Mouse (Mus musculus) small intestine, adult 2 months (tissue): ENCODE measurements around the gene Sap30bp. TPM values are rescaled to one million over a fixed set of nuclear protein-coding genes. Genes with fewer than 3 reads are reported as not detected.

Experiments
- H3K27ac ChIP-seq: fragments of 200-500 bp; 2 replicates; pipeline ENCODE4 v1.5.1; 2012; ENCODE audit warnings: low read depth, low read length, control low read depth, inconsistent platforms; ENCODE audit not compliant: insufficient read depth
- H3K27me3 ChIP-seq: fragments of 200-500 bp; 2 replicates; pipeline ENCODE4 v1.6.1; 2012; ENCODE audit warnings: mild to moderate bottlenecking, moderate library complexity, low read length, inconsistent platforms; ENCODE audit not compliant: control insufficient read depth, insufficient read depth
- H3K36me3 ChIP-seq: fragments of 200-500 bp; 2 replicates; pipeline ENCODE4 v1.6.1; 2012; ENCODE audit warnings: mild to moderate bottlenecking, low read length, control low read depth, inconsistent platforms; ENCODE audit not compliant: control insufficient read depth, insufficient read depth
- H3K4me1 ChIP-seq: fragments of 200-500 bp; 2 replicates; pipeline ENCODE4 v1.6.1; 2012; ENCODE audit warnings: low read length, inconsistent platforms, mixed read lengths; ENCODE audit not compliant: control insufficient read depth, insufficient read depth, insufficient read length
- H3K4me3 ChIP-seq: fragments of 200-500 bp; 2 replicates; pipeline ENCODE4 v1.5.1; 2012; ENCODE audit warnings: low read depth, mild to moderate bottlenecking, control low read depth, inconsistent platforms, low read length, moderate library complexity
- CTCF ChIP-seq: fragments of 200-500 bp; IDR thresholded peaks from 2 replicates; pipeline ENCODE4 v1.5.1; 2012; ENCODE audit warnings: low read depth, mild to moderate bottlenecking, control low read depth, inconsistent platforms, low read length, moderate library complexity, mixed read lengths; ENCODE audit not compliant: insufficient replicate concordance, insufficient read length; ENCODE audit errors: extremely low read depth
- POLR2A ChIP-seq: fragments of 200-500 bp; IDR thresholded peaks from 2 replicates; pipeline ENCODE4 v1.6.1; 2012; ENCODE audit warnings: low read depth, mild to moderate bottlenecking, control low read depth, inconsistent platforms, low read length, moderate library complexity
- WGBS: fragments of 180-500 bp; shearing (Covaris S2); methylation state at CpG from one replicate; pipeline ENCODE4 v1.1.7; 2018; 5-methylcytosine and 5-hydroxymethylcytosine counted together
- polyA plus RNA-seq: library from polyadenylated mRNA; depleted of rRNA; stranded (reverse); fragments of >200 nt; gene quantifications from 2 replicates; pipeline ENCODE4 v1.2.3, GENCODE M21; 2012

Sap30bp gene
- polyA plus RNA-seq, 1 experiment: 27.1 TPM

GRCm38 (mm10) chr11:115906116-115906515 is 27.0 kb upstream of the Sap30bp start:
- 80% methylated on average over 3 of the region's 3 CpGs for WGBS
- Histone ChIP-seq H3K27me3 (no peaks in the 10 kb centered on the region), H3K4me3 (no peak overlapping the region), H3K4me1 (peaks cover 32% of the 10 kb centered on the region), H3K27ac (no peak overlapping the region), H3K36me3 (peaks cover 2% of the 10 kb centered on the region; the same call in 1 of the 2 replicates)
- TF ChIP-seq CTCF (no peak), POLR2A (no peak)

- TF ChIP-seq POLR2A: no peak
- no peak for TF ChIP-seq CTCF
- no peaks in the 10 kb centered on the region for H3K27me3 ChIP-seq
- H3K4me3 ChIP-seq: no peak overlapping the region
- peaks cover 34% of the 10 kb centered on the region for H3K4me1 ChIP-seq
- H3K27ac ChIP-seq: no peak overlapping the region
- peaks cover 2% of the 10 kb centered on the region; the same call in 1 of the 2 replicates for H3K36me3 ChIP-seq
- 56% methylated on average over 5 of the region's 5 CpGs for WGBS
These were observed 26.6 kb upstream of the Sap30bp start for GRCm38 (mm10) chr11:115906521-115906920.

- no peak for TF ChIP-seq POLR2A
- TF ChIP-seq CTCF: no peak
- WGBS: 21% methylated on average over 5 of the region's 5 CpGs
- Histone ChIP-seq H3K36me3 (peaks cover 26% of the 10 kb centered on the region), H3K27ac (peak overlapping the region; percentile 100), H3K27me3 (no peaks in the 10 kb centered on the region), H3K4me3 (peak overlapping the region; percentile 32), H3K4me1 (peaks cover 25% of the 10 kb centered on the region; the same call in 1 of the 2 replicates)
These were observed 21.9 kb upstream of the Sap30bp start for GRCm38 (mm10) chr11:115911134-115911561.

GRCm38 (mm10) chr11:115911632-115912376 is 21.3 kb upstream of the Sap30bp start, which contains the start of gene Smim6:
Gene Smim6, plus strand, starts transcription at chr11:115912017.
- TF ChIP-seq CTCF (no peak), POLR2A (0 out of 2 replicates have a peak, but pooled peaks have one; percentile 24)
- WGBS: 18% methylated on average over 11 of the region's 11 CpGs

DNA sequence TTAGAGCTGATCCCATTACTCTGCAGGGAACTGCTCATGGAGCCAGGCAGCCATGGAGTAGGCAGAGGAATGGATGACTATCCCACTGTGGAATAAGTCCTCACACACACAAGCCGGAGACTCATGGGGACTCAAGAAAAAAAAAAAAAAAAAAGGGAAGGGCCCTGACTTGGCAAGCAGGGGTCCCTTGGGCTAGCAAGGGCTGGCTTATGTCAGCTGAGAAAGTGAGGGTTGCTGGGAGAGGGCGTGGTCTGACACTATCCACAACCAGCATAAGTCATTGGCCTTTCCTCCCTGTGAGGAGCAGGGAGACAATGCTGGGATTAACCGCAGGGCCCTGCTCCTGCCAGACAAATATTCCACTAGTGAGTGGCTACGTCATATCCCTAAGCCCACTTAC is 16.5 kb upstream of the Sap30bp start:
- Histone ChIP-seq H3K27me3 (no peaks in the 10 kb centered on the region), H3K27ac (no peak overlapping the region), H3K4me1 (peaks cover 16% of the 10 kb centered on the region; the same call in 1 of the 2 replicates), H3K36me3 (peaks cover 34% of the 10 kb centered on the region), H3K4me3 (no peak overlapping the region)
- WGBS: 93% methylated on average over 4 of the region's 4 CpGs
- TF ChIP-seq POLR2A: no peak
- TF ChIP-seq CTCF: no peak

More at GRCm38 (mm10) chr11:115911632-115912376, 21.3 kb upstream of the Sap30bp start, which contains the start of gene Smim6:
- no peaks in the 10 kb centered on the region for H3K27me3 ChIP-seq
- peaks cover 27% of the 10 kb centered on the region for H3K36me3 ChIP-seq
- H3K27ac ChIP-seq: peak within 1 kb of the TSS; percentile 100
- H3K4me1 ChIP-seq: peaks cover 24% of the 10 kb centered on the region; the same call in 1 of the 2 replicates
- H3K4me3 ChIP-seq: peak within 1 kb of the TSS; percentile 47

DNA sequence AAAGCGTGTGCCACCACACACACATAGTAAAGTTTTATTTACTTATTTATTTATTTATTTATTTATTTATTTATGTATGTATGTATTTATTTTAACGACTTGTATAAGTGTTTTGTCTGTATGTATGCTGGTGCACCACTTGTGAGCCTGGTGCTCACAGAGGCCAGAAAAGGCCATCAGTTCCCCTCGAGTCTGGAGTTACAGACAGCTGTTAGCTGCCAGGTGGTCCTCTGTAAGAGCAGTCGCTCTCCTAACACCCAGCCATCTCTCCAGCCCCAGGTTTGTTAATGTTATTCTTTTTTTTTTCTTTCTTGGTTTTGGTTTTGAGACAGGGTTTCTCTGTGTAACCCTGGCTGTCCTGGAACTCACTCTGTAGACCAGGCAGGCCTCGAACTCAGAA is 14.4 kb upstream of the Sap30bp start:
- H3K27me3 ChIP-seq: no peaks in the 10 kb centered on the region
- no peak overlapping the region for H3K27ac ChIP-seq
- H3K4me3 ChIP-seq: no peak overlapping the region
- peaks cover 42% of the 10 kb centered on the region for H3K36me3 ChIP-seq
- peaks cover 3% of the 10 kb centered on the region; the same call in 1 of the 2 replicates for H3K4me1 ChIP-seq
- TF ChIP-seq POLR2A: no peak
- TF ChIP-seq CTCF: no peak
- WGBS: 85% methylated on average over 5 of the region's 5 CpGs

DNA sequence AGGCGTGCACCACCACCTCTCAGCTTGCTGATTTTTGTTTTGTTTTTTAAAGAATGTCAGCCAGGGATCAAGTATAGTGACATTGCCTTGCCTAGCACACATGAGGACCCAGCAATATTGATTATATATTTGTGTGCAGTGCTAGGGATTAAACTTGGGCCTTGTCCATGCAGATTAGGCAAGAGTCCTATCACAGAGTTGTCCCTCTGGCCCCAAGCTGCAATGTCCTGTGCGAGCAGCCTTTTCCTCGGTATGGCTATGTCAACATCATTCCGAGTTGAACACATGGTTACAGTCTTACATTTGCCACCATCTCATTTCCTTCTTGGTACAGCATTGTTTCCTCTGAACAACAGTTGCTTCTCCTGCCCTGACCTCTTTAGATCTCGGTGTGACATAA is 14.0 kb upstream of the Sap30bp start:
- Histone ChIP-seq H3K36me3 (peaks cover 41% of the 10 kb centered on the region), H3K4me1 (no peaks in the 10 kb centered on the region), H3K4me3 (no peak overlapping the region), H3K27ac (no peak overlapping the region), H3K27me3 (no peaks in the 10 kb centered on the region)
- WGBS: 86% methylated on average over 5 of the region's 5 CpGs
- TF ChIP-seq CTCF (no peak), POLR2A (no peak)
